Mouse (Mus musculus) adrenal gland, postnatal 0 days (tissue): ENCODE measurements around the gene Mdm1. TPM values are rescaled to one million over a fixed set of nuclear protein-coding genes. Genes with fewer than 3 reads are reported as not detected.

ENCODE experiments used
- polyA plus RNA-seq: library from polyadenylated mRNA; unstranded; fragments of >200 nt; fragmentation: Nextera tagmentation; extraction: Ambion mirVana; gene quantifications from 2 replicates; pipeline ENCODE4 v1.2.1, GENCODE M21; 2015

The Mdm1 gene
- 11.2 and 17.1 TPM in 2 replicates for polyA plus RNA-seq

DNA sequence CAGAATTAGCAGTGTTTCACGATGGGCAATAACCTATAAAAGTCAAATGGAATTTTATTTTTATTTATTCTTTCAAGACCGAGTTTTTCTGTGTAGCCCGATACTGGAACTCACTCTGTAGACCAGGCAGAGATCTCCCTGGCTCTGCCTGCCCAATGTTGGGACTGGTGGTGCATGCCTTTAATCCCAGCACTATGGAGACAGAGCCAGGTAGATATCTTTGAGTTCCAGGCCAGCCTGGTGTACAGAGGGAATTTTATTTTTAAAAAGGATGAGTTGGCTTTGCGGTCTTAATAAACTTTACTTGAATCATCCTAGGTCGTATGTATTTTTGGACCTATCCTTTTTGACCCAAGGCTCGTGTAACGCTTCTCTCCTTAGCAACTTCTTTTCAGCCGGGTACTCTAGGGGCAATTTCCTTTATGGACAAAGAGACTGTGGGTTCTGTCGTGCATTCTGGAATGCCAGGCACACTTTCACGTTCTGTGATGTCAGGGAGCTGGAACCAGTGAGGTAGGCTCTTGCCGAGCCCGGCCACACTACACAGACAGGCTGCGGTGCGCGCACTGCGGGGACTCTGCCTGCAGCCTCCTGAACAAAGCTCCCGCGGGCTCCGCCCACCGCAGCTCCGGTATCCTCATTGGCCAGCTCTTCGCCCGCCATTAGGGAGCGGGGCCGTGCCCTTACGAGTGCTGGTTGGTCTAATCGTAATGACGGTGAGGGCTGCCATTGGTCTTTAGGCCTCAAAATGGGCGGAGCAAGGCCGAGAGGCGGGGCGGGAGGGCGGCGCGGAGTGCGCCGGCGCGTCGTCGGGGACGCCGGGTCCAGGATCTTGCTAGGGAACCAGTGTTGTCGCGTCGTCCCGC, at the start of gene Mdm1:
TSS of gene Mdm1 (plus strand) at position 794 of the 866 bp plus-strand sequence.

DNA sequence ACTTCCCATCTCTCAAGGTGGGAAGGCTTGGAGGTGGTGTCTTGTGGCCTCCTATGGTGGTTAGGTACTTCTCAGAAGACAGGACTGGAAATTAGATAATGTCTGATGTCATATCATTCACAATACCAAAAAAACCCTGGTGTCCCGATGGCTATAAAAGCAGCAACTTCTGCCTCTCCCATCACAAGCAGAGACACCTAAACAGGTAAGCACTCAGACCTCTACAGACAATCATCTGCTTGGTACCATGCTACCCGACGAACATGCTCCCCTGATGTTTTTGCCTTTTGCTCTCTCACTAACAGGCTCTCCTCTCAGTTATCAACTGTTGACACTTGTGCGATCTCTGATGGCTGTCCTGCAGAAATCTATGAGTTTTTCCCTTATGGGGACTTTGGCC, 63.0 kb downstream of the Mdm1 start, which contains the start of gene Il22:
TSS of gene Il22 (plus strand) at position 301 of the 400 bp plus-strand sequence.

Other genes starting within 250 kb of the Mdm1 start
- gene Il22, start 63.1 kb downstream of the Mdm1 start, polyA plus RNA-seq = not detected in 2 replicates
- 0.09 TPM in 1 of 2 replicates, not detected in the other for gene Gm32717, start 99.0 kb downstream of the Mdm1 start, polyA plus RNA-seq
- 0.09 TPM in 1 of 2 replicates, not detected in the other for gene Gm32802, start 116.9 kb downstream of the Mdm1 start, polyA plus RNA-seq
- 0.19 TPM in 1 of 2 replicates, not detected in the other for gene Iltifb, start 153.2 kb downstream of the Mdm1 start, polyA plus RNA-seq
- gene Gm9040, start 185.2 kb downstream of the Mdm1 start, polyA plus RNA-seq = not detected in 2 replicates
- gene Gm9044, start 190.6 kb downstream of the Mdm1 start, polyA plus RNA-seq = not detected in 2 replicates
- gene Gm9045, start 196.0 kb downstream of the Mdm1 start, polyA plus RNA-seq = not detected in 2 replicates
- not detected in 2 replicates for gene Gm9046, start 201.4 kb downstream of the Mdm1 start, polyA plus RNA-seq
- not detected in 2 replicates for gene Gm9048, start 206.9 kb downstream of the Mdm1 start, polyA plus RNA-seq
- gene Gm9049, start 212.3 kb downstream of the Mdm1 start, polyA plus RNA-seq = not detected in 2 replicates